Mouse (Mus musculus) MEL (cell line): ENCODE data around the gene Gm20388.

Source experiments
- CHD2 ChIP-seq: IDR thresholded peaks from 2 replicates; pipeline ENCODE4 v1.6.1; 2011; ENCODE audit warnings: low read length, improper control_type of control experiment
- CTCF ChIP-seq, 3 experiments: IDR thresholded peaks in 2 of 3; conservative IDR thresholded peaks in 1 of 3; 2 replicates each; pipeline ENCODE4 v1.5.1; 2011 to 2012; ENCODE audit warnings: low read length in 3 of 3, low read depth in 2 of 3, mild to moderate bottlenecking in 2 of 3, improper control_type of control experiment in 1 of 3, inconsistent platforms in 1 of 3, mixed read lengths in 1 of 3, moderate library complexity in 1 of 3; ENCODE audit not compliant: control insufficient read depth in 1 of 3, insufficient read depth in 1 of 3, poor library complexity in 1 of 3, severe bottlenecking in 1 of 3
- ETS1 ChIP-seq: IDR thresholded peaks from 2 replicates; pipeline ENCODE4 v1.6.1; 2012; ENCODE audit warnings: low read depth, mild to moderate bottlenecking, inconsistent platforms, low read length, improper control_type of control experiment, moderate library complexity
- KAT2A ChIP-seq: conservative IDR thresholded peaks from 2 replicates; pipeline ENCODE4 v1.6.1; 2012; ENCODE audit warnings: low read depth, low read length, improper control_type of control experiment, inconsistent platforms
- MAX ChIP-seq: IDR thresholded peaks from 2 replicates; pipeline ENCODE4 v1.6.1; 2011; ENCODE audit warnings: low read length, improper control_type of control experiment
- MAZ ChIP-seq: IDR thresholded peaks from 2 replicates; pipeline ENCODE4 v1.6.1; 2012; ENCODE audit warnings: low read depth, mild to moderate bottlenecking, inconsistent platforms, low read length, improper control_type of control experiment
- NRF1 ChIP-seq: IDR thresholded peaks from 2 replicates; pipeline ENCODE4 v1.6.1; 2014; ENCODE audit warnings: low read depth, mild to moderate bottlenecking, inconsistent platforms, low read length, improper control_type of control experiment, moderate library complexity; ENCODE audit not compliant: poor library complexity, insufficient read depth, severe bottlenecking
- POLR2A ChIP-seq, 2 experiments: IDR thresholded peaks; 2 replicates each; pipeline ENCODE4 v1.6.1; 2011 to 2012; ENCODE audit warnings: low read length in 2 of 2, mild to moderate bottlenecking in 2 of 2, control low read depth in 1 of 2, improper control_type of control experiment in 1 of 2, low read depth in 1 of 2, moderate library complexity in 1 of 2; ENCODE audit not compliant: control insufficient read depth in 1 of 2, insufficient read depth in 1 of 2, poor library complexity in 1 of 2
- POLR2AphosphoS5 ChIP-seq: IDR thresholded peaks from 2 replicates; pipeline ENCODE4 v1.6.1; 2012; ENCODE audit warnings: low read depth, borderline replicate concordance, mild to moderate bottlenecking, inconsistent platforms, low read length, moderate library complexity, mixed read lengths
- SMC3 ChIP-seq: IDR thresholded peaks from 2 replicates; pipeline ENCODE4 v1.6.1; 2011; ENCODE audit warnings: low read depth, low read length, improper control_type of control experiment
- ZC3H11A ChIP-seq: IDR thresholded peaks from 2 replicates; pipeline ENCODE4 v1.6.1; 2012; ENCODE audit warnings: low read depth, mild to moderate bottlenecking, inconsistent platforms, low read length, improper control_type of control experiment
- ZMIZ1 ChIP-seq: IDR thresholded peaks from 2 replicates; pipeline ENCODE4 v1.6.1; 2012; ENCODE audit warnings: low read depth, mild to moderate bottlenecking, inconsistent platforms, low read length, improper control_type of control experiment, moderate library complexity

- TF ChIP-seq CTCF (IDR thresholded peaks at IDR 0.05 in 2 of 3, conservative IDR thresholded peaks at IDR 0.05 in 1 of 3; ENCODE audit: control insufficient read depth in 1 of 3, insufficient read depth in 1 of 3, low read depth in 2 of 3, low read length in 3 of 3, poor library complexity in 1 of 3, severe bottlenecking in 1 of 3) (no peak), NRF1 (no peak), MAX (no peak), KAT2A (no peak), SMC3 (no peak), POLR2A (IDR thresholded peaks at IDR 0.05; ENCODE audit: control insufficient read depth in 1 of 2, insufficient read depth in 1 of 2, low read depth in 1 of 2, low read length in 2 of 2, poor library complexity in 1 of 2) (no peak), POLR2AphosphoS5 (no peak), ETS1 (no peak), ZMIZ1 (no peak), MAZ (no peak), CHD2 (no peak), ZC3H11A (no peak)
Observed at GRCm38 (mm10) chr8:123687826-123688225, 3777.2 kb downstream of the Gm20388 start.
